Mouse (Mus musculus): ENCODE data around the gene Zkscan7. TPM values are rescaled to one million over a fixed set of nuclear protein-coding genes. Genes with fewer than 3 reads are reported as not detected.

The Zkscan7 gene
- 2.6 and 6.5 TPM in 2 replicates for polyA plus RNA-seq (2012; rRNA removed; ENCODE audit: low replicate concordance)

DNA sequence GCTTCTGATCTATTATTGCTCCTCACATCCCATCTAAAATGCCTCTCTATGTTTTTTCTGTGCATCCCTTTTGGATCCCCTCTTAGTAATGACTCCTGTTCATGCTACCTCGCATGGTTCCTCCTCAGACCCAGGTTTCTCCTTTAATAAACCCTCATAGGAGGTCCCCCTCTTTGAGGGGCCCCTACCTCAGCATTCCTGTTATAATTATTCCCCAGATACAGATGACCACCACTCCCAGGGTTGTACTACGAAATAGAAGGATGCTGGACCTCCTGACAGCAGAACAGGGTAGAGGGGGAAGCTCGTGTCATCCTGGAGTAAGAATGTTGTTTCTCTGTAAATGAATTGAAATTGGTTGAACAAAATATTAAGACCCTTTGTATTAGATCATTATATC lies at the start of gene Zkscan7:
Zkscan7 (plus strand) TSS at position 301 of the 400 bp plus-strand sequence.

DNA sequence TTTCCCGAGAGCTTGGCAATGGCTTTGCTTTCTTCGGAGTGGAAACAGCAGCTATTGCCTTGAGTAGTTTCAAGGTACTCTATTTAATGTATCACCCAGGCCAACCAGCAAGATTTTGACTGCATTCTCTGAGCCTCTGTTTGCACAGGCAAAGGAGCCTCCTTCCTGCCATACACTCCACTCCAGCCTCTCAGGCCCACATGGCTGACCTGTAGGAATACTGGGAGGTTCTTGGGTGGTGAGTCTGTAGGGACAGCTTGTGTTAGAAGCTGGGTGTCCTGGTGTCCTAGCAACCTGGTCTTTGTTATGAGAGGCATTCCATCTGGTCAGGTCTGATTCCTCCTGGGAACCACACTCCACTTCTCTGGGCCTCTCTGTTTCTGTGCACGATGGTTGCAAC lies 41.7 kb upstream of the Zkscan7 start, which contains the start of gene Gm35549:
Gm35549 (minus strand) TSS at position 276 of the 400 bp plus-strand sequence.

DNA sequence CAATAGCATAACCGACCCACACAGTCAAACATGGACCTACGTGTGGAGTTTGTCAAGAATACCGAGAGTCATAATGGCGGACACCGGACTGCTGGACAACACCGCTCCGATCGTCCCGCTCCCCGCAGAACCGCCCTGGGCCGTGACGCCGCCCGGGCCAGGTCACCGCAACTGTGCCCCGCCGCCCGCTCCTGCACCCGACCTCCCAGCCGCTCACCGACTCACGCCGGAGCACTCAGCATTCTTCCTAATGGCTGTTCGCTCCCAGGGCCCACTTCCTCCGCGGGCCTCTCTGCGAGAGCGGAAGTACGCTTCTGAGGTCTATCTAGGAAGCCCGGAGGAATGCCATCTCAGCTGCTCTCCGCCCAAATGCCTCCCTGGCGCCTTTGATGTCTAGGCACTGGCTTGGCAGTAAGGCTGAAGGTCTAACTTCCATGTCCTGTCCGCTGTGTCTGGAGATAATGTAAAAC lies 19.8 kb upstream of the Zkscan7 start, which contains the start of gene Zfp445:
Zfp445 (minus strand) TSS at position 310 of the 470 bp plus-strand sequence.

DNA sequence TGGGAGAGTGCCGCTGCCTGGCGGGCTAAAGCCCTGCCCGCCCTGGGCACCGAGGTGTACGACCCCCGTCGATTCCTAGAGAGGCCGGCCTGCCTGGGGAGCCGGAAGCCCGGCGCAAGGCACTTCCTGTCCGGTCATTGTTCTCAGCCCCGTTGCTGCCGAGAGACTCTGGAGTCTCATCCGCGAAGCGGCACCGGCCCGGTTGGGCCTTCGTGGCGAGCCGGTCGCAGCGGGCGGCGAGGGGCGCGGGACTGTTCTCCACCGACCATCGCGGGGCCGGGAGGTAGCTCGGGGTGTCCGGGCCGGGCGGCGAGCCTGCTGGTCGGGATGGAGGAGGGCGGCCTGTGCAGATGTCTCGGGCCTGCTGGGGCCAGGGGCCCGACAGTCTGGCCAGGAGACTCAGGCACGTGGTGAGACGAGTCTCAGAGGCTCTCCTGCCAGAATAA lies 37.5 kb downstream of the Zkscan7 start, which contains the start of gene Zfp105:
Zfp105 (plus strand) TSS at position 137 of the 446 bp plus-strand sequence.

Other genes with a start within 250 kb of the Zkscan7 start
- 0.05 and 0.27 TPM in 2 replicates for gene Topaz1, start 138.3 kb upstream of the Zkscan7 start, polyA plus RNA-seq (2012; rRNA removed; ENCODE audit: low replicate concordance)
- gene Tcaim, start 80.1 kb upstream of the Zkscan7 start, polyA plus RNA-seq (2012; rRNA removed; ENCODE audit: low replicate concordance), result 6.0 and 6.1 TPM in 2 replicates
- gene Gm35549, start 41.6 kb upstream of the Zkscan7 start, polyA plus RNA-seq (2012; rRNA removed; ENCODE audit: low replicate concordance), result not detected in 2 replicates
- gene Zfp445, start 19.7 kb upstream of the Zkscan7 start, polyA plus RNA-seq (2012; rRNA removed; ENCODE audit: low replicate concordance), result 33.8 and 62.7 TPM in 2 replicates
- gene Zfp105, start 37.4 kb downstream of the Zkscan7 start, polyA plus RNA-seq (2012; rRNA removed; ENCODE audit: low replicate concordance), result 0.67 and 2.4 TPM in 2 replicates
- 2.9 and 3.2 TPM in 2 replicates for gene 1110059G10Rik, start 65.3 kb downstream of the Zkscan7 start, polyA plus RNA-seq (2012; rRNA removed; ENCODE audit: low replicate concordance)
- gene Kif15, start 65.4 kb downstream of the Zkscan7 start, polyA plus RNA-seq (2012; rRNA removed; ENCODE audit: low replicate concordance), result 0.69 and 9.7 TPM in 2 replicates
- gene Tmem42, start 135.6 kb downstream of the Zkscan7 start, polyA plus RNA-seq (2012; rRNA removed; ENCODE audit: low replicate concordance), result 15.7 and 18.2 TPM in 2 replicates
- gene Tgm4, start 149.0 kb downstream of the Zkscan7 start, polyA plus RNA-seq (2012; rRNA removed; ENCODE audit: low replicate concordance), result 0.20 and 0.31 TPM in 2 replicates
- 94.7 and 175 TPM in 2 replicates for gene Zdhhc3, start 227.5 kb downstream of the Zkscan7 start, polyA plus RNA-seq (2012; rRNA removed; ENCODE audit: low replicate concordance)
- gene Exosc7, start 227.5 kb downstream of the Zkscan7 start, polyA plus RNA-seq (2012; rRNA removed; ENCODE audit: low replicate concordance), result 25.1 and 33.1 TPM in 2 replicates